Mouse (Mus musculus) MEL (cell line): Measurements from ENCODE around the gene Fhad1.

ENCODE experiments used
- CTCF ChIP-seq, 3 experiments: IDR thresholded peaks in 2 of 3; conservative IDR thresholded peaks in 1 of 3; 2 replicates each; pipeline ENCODE4 v1.5.1; 2011 to 2012; ENCODE audit warnings: low read length in 3 of 3, low read depth in 2 of 3, mild to moderate bottlenecking in 2 of 3, improper control_type of control experiment in 1 of 3, inconsistent platforms in 1 of 3, mixed read lengths in 1 of 3, moderate library complexity in 1 of 3; ENCODE audit not compliant: control insufficient read depth in 1 of 3, insufficient read depth in 1 of 3, poor library complexity in 1 of 3, severe bottlenecking in 1 of 3
- EP300 ChIP-seq, 2 experiments: IDR thresholded peaks; 2 replicates each; pipeline ENCODE4 v1.6.1; 2011; ENCODE audit warnings: improper control_type of control experiment in 2 of 2, low read length in 2 of 2, low read depth in 1 of 2, mild to moderate bottlenecking in 1 of 2
- POLR2A ChIP-seq, 2 experiments: IDR thresholded peaks; 2 replicates each; pipeline ENCODE4 v1.6.1; 2011 to 2012; ENCODE audit warnings: low read length in 2 of 2, mild to moderate bottlenecking in 2 of 2, control low read depth in 1 of 2, improper control_type of control experiment in 1 of 2, low read depth in 1 of 2, moderate library complexity in 1 of 2; ENCODE audit not compliant: control insufficient read depth in 1 of 2, insufficient read depth in 1 of 2, poor library complexity in 1 of 2
- POLR2AphosphoS2 ChIP-seq: IDR thresholded peaks from 2 replicates; pipeline ENCODE4 v1.6.1; 2011; ENCODE audit warnings: low read length, improper control_type of control experiment
- TAL1 ChIP-seq: IDR thresholded peaks from 2 replicates; pipeline ENCODE4 v1.6.1; 2012; ENCODE audit warnings: mild to moderate bottlenecking, inconsistent platforms, low read length, moderate library complexity, mixed read lengths
- TBP ChIP-seq: IDR thresholded peaks from 2 replicates; pipeline ENCODE4 v1.8.0; 2011; ENCODE audit warnings: low read depth, low read length, improper control_type of control experiment
- UBTF ChIP-seq: IDR thresholded peaks from 2 replicates; pipeline ENCODE4 v1.6.1; 2012; ENCODE audit warnings: low read depth, mild to moderate bottlenecking, inconsistent platforms, low read length, improper control_type of control experiment, moderate library complexity, borderline replicate concordance; ENCODE audit not compliant: insufficient read depth
- ZMIZ1 ChIP-seq: IDR thresholded peaks from 2 replicates; pipeline ENCODE4 v1.6.1; 2012; ENCODE audit warnings: low read depth, mild to moderate bottlenecking, inconsistent platforms, low read length, improper control_type of control experiment, moderate library complexity

DNA sequence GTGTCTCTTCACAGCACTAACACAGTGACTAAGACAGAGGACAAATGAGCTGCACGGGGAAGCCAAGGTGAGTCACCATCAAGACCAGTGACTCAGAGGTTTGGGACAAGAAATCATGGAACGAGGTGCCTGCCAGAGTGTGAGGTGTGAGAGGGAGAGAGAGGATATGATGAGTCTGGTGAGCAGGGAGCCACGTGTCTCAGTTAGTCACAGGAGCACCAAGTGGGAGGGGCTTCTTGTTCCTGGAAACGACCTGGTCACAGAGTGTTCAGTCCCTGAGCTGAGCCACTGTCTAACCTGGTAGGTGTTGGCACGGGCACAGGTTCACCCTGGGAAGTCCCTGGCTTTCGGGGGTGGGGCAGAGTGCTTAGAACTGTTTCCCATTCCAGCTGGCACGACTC is 86.0 kb downstream of the Fhad1 start:
- TF ChIP-seq TBP = no peak
- no peak for TF ChIP-seq POLR2A (IDR thresholded peaks at IDR 0.05; ENCODE audit: control insufficient read depth in 1 of 2, insufficient read depth in 1 of 2, low read depth in 1 of 2, low read length in 2 of 2, poor library complexity in 1 of 2)
- TF ChIP-seq EP300 (IDR thresholded peaks at IDR 0.05; ENCODE audit: low read depth in 1 of 2, low read length in 2 of 2) = no peak
- TF ChIP-seq CTCF (IDR thresholded peaks at IDR 0.05 in 2 of 3, conservative IDR thresholded peaks at IDR 0.05 in 1 of 3; ENCODE audit: control insufficient read depth in 1 of 3, insufficient read depth in 1 of 3, low read depth in 2 of 3, low read length in 3 of 3, poor library complexity in 1 of 3, severe bottlenecking in 1 of 3) = no peak
- TF ChIP-seq TAL1 = no peak
- no peak for TF ChIP-seq UBTF
- TF ChIP-seq ZMIZ1 = no peak
- TF ChIP-seq POLR2AphosphoS2 = no peak
